Mouse (Mus musculus) limb, embryonic 12.5 days (tissue): ENCODE data around the gene Pnkp. TPM values are rescaled to one million over a fixed set of nuclear protein-coding genes. Genes with fewer than 3 reads are reported as not detected.
A peak's percentile ranks its signal among the peaks of the same experiment; 100 is the strongest.

Experiments
- ATAC-seq: fragments of 200-750 bp; cut with Nextera tagmentation; 2 replicates; pipeline ENCODE4 v1.8.0; 2017; ENCODE audit warnings: low read depth, moderate TSS enrichment; ENCODE audit not compliant: insufficient number of reproducible peaks, insufficient read depth, low FRiP score, low TSS enrichment
- H3K27ac ChIP-seq: fragments of 300-500 bp; sonication (generic); 2 replicates; pipeline ENCODE4 v1.5.1; 2016; ENCODE audit warnings: mild to moderate bottlenecking, moderate library complexity
- H3K27me3 ChIP-seq: fragments of 300-500 bp; sonication (generic); 2 replicates; pipeline ENCODE4 v1.6.1; 2016; ENCODE audit warnings: mild to moderate bottlenecking, moderate library complexity
- H3K36me3 ChIP-seq: fragments of 300-500 bp; sonication (generic); 2 replicates; pipeline ENCODE4 v1.6.1; 2016; ENCODE audit warnings: mild to moderate bottlenecking, moderate library complexity
- H3K4me1 ChIP-seq: fragments of 300-500 bp; sonication (generic); replicated peaks from 2 replicates; pipeline ENCODE4 v1.6.1; 2016
- H3K4me2 ChIP-seq: fragments of 300-500 bp; sonication (generic); 2 replicates; pipeline ENCODE4 v1.6.1; 2016; ENCODE audit warnings: mild to moderate bottlenecking, moderate library complexity
- H3K4me3 ChIP-seq: fragments of 300-500 bp; sonication (generic); replicated peaks from 2 replicates; pipeline ENCODE4 v1.5.1; 2016; ENCODE audit warnings: mild to moderate bottlenecking
- H3K9ac ChIP-seq: fragments of 300-500 bp; sonication (generic); replicated peaks from 2 replicates; pipeline ENCODE4 v1.6.1; 2016; ENCODE audit warnings: mild to moderate bottlenecking, moderate library complexity
- H3K9me3 ChIP-seq: fragments of 300-500 bp; sonication (generic); 2 replicates; pipeline ENCODE4 v1.6.1; 2016; ENCODE audit warnings: mild to moderate bottlenecking, moderate library complexity
- WGBS: fragments of 180-500 bp; shearing (Covaris S2); methylation state at CpG from one replicate; pipeline ENCODE4 v1.1.7; 2016; 5-methylcytosine and 5-hydroxymethylcytosine counted together
- polyA plus RNA-seq: library from polyadenylated mRNA; unstranded; fragments of >200 nt; fragmentation: Nextera tagmentation; extraction: Ambion mirVana; gene quantifications from 2 replicates; pipeline ENCODE4 v1.2.1, GENCODE M21; 2016

The Pnkp gene
- polyA plus RNA-seq, 1 experiment from 2014 or later = 37.3 TPM

- H3K36me3 ChIP-seq = peaks cover 59% of the 10 kb centered on the region
- WGBS = 91% methylated on average over 7 of the region's 7 CpGs
- H3K9ac ChIP-seq = no peak overlapping the region
- no peak overlapping the region for H3K4me2 ChIP-seq
- no peak overlapping the region for H3K4me3 ChIP-seq
- H3K9me3 ChIP-seq = no peaks in the 10 kb centered on the region
- no peak for ATAC-seq
- H3K4me1 ChIP-seq = peaks cover 18% of the 10 kb centered on the region
- peaks cover 4% of the 10 kb centered on the region; the same call in 1 of the 2 replicates for H3K27me3 ChIP-seq
- no peak overlapping the region for H3K27ac ChIP-seq
Observed at GRCm38 (mm10) chr7:44846804-44847203, 10.1 kb upstream of the Pnkp start.

GRCm38 (mm10) chr7:44847772-44848171 lies 9.2 kb upstream of the Pnkp start:
- Histone ChIP-seq H3K4me1 (peaks cover 23% of the 10 kb centered on the region), H3K4me2 (peak overlapping the region; percentile 85), H3K4me3 (peak overlapping the region; percentile 78), H3K36me3 (peaks cover 57% of the 10 kb centered on the region), H3K9ac (peak overlapping the region; percentile 40; the same call in 1 of the 2 replicates), H3K9me3 (no peaks in the 10 kb centered on the region), H3K27ac (no peak overlapping the region), H3K27me3 (no peaks in the 10 kb centered on the region)
- WGBS = 81% methylated on average over 5 of the region's 5 CpGs
- no peak for ATAC-seq

GRCm38 (mm10) chr7:44848561-44849415 lies 8.2 kb upstream of the Pnkp start, which contains the start of the genes Akt1s1 and Tbc1d17:
Akt1s1 (plus strand) TSS chr7:44848991.
Tbc1d17 (minus strand) TSS chr7:44849079.
- under 1% methylated on average over 54 of the region's 54 CpGs for WGBS
- Histone ChIP-seq H3K4me1 (peaks cover 32% of the 10 kb centered on the region), H3K27ac (peak within 1 kb of the TSS; percentile 96), H3K4me3 (peak within 1 kb of the TSS; percentile 78), H3K4me2 (peak within 1 kb of the TSS; percentile 85), H3K9ac (peak within 1 kb of the TSS; percentile 68), H3K27me3 (no peaks in the 10 kb centered on the region), H3K36me3 (peaks cover 51% of the 10 kb centered on the region), H3K9me3 (no peaks in the 10 kb centered on the region)
- peak; percentile 85 for ATAC-seq

DNA sequence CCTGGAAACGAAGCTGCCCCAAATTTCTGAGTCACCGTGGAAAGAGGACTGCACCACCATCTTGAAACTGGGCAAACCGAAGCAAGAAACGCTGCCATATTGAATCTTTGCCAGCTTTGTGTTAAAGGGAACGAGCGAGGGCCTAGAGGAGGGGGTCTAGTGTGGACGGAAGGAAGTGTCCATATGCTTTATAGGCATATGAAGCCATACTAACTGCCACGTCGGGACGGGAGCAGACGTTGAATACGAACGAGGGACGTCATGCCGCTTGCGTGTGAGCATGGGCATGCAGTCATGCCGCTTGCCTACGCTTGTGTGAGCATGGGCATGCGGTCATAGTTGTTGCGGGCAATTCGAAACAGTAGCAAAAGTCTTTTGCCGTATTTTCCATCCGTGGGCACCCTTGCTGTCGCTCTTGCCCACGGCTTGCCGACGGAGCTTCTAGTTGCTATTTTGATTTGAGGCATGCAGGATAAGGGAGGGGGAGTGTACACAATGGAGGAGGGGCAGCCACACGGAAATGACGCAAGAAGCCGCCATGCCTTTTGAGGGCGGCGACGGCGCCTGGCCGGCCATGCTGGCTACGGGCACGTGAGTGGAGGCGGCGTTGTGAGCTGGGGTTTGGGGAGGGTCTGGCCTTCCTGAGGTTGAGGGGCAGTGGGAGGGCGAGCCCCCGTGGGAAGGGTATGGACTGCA lies 7.4 kb upstream of the Pnkp start:
- under 1% methylated on average over 41 of the region's 41 CpGs for WGBS
- peak overlapping the region; percentile 68 for H3K9ac ChIP-seq
- no peaks in the 10 kb centered on the region for H3K9me3 ChIP-seq
- H3K36me3 ChIP-seq = peaks cover 43% of the 10 kb centered on the region
- peak overlapping the region; percentile 96 for H3K27ac ChIP-seq
- peak overlapping the region; percentile 78 for H3K4me3 ChIP-seq
- no peaks in the 10 kb centered on the region for H3K27me3 ChIP-seq
- H3K4me2 ChIP-seq = peak overlapping the region; percentile 85
- peak; percentile 67 for ATAC-seq
- peaks cover 36% of the 10 kb centered on the region for H3K4me1 ChIP-seq

GRCm38 (mm10) chr7:44850146-44850545 lies 6.8 kb upstream of the Pnkp start:
- no peaks in the 10 kb centered on the region for H3K9me3 ChIP-seq
- peaks cover 37% of the 10 kb centered on the region for H3K36me3 ChIP-seq
- H3K4me3 ChIP-seq = peak overlapping the region; percentile 78
- peak; percentile 24 for ATAC-seq
- H3K9ac ChIP-seq = peak overlapping the region; percentile 68
- peak overlapping the region; percentile 85 for H3K4me2 ChIP-seq
- H3K27ac ChIP-seq = peak overlapping the region; percentile 96
- peaks cover 42% of the 10 kb centered on the region for H3K4me1 ChIP-seq
- no peaks in the 10 kb centered on the region for H3K27me3 ChIP-seq
- WGBS = under 1% methylated on average over 33 of the region's 33 CpGs

GRCm38 (mm10) chr7:44850789-44851624 lies 5.9 kb upstream of the Pnkp start:
- Histone ChIP-seq H3K9ac (peak overlapping the region; percentile 68), H3K9me3 (no peaks in the 10 kb centered on the region), H3K36me3 (peaks cover 29% of the 10 kb centered on the region), H3K27me3 (no peaks in the 10 kb centered on the region), H3K4me2 (peak overlapping the region; percentile 85), H3K27ac (peak overlapping the region; percentile 96; the same call in 1 of the 2 replicates), H3K4me3 (peak overlapping the region; percentile 78), H3K4me1 (peaks cover 45% of the 10 kb centered on the region)
- no peak for ATAC-seq
- WGBS = 81% methylated on average over 8 of the region's 8 CpGs

GRCm38 (mm10) chr7:44851625-44852234 lies 5.2 kb upstream of the Pnkp start:
- H3K36me3 ChIP-seq = peaks cover 22% of the 10 kb centered on the region
- H3K4me3 ChIP-seq = no peak overlapping the region
- no peak overlapping the region for H3K4me2 ChIP-seq
- no peaks in the 10 kb centered on the region for H3K27me3 ChIP-seq
- WGBS = 91% methylated on average over 12 of the region's 12 CpGs
- no peak overlapping the region for H3K9ac ChIP-seq
- H3K4me1 ChIP-seq = peaks cover 50% of the 10 kb centered on the region
- no peak overlapping the region for H3K27ac ChIP-seq
- no peak for ATAC-seq
- H3K9me3 ChIP-seq = no peaks in the 10 kb centered on the region

- Histone ChIP-seq H3K36me3 (peaks cover 19% of the 10 kb centered on the region), H3K9me3 (no peaks in the 10 kb centered on the region), H3K4me2 (no peak overlapping the region), H3K4me1 (peaks cover 50% of the 10 kb centered on the region), H3K9ac (no peak overlapping the region), H3K27me3 (no peaks in the 10 kb centered on the region), H3K27ac (no peak overlapping the region), H3K4me3 (peak overlapping the region; percentile 7; the same call in 1 of the 2 replicates)
- no peak for ATAC-seq
- WGBS = 89% methylated on average over 36 of the region's 36 CpGs
Observed at GRCm38 (mm10) chr7:44852259-44853027, 4.5 kb upstream of the Pnkp start.

GRCm38 (mm10) chr7:44853065-44853464 lies 3.9 kb upstream of the Pnkp start:
- peaks cover 19% of the 10 kb centered on the region for H3K36me3 ChIP-seq
- no peak overlapping the region for H3K4me3 ChIP-seq
- no peaks in the 10 kb centered on the region for H3K27me3 ChIP-seq
- no peak for ATAC-seq
- no peak overlapping the region for H3K27ac ChIP-seq
- peaks cover 49% of the 10 kb centered on the region for H3K4me1 ChIP-seq
- no peaks in the 10 kb centered on the region for H3K9me3 ChIP-seq
- no peak overlapping the region for H3K4me2 ChIP-seq
- no peak overlapping the region for H3K9ac ChIP-seq
- 94% methylated on average over 2 of the region's 2 CpGs for WGBS
